Mouse (Mus musculus) embryonic fibroblast, embryonic 13.5 days (primary cell): ENCODE results near the gene Rbms3.

ENCODE experiments used
- CTCF ChIP-seq: IDR thresholded peaks from 2 replicates; pipeline ENCODE4 v1.5.1; 2011; ENCODE audit warnings: mild to moderate bottlenecking, control low read depth, low read length, moderate library complexity, borderline replicate concordance; ENCODE audit not compliant: insufficient read depth
- POLR2A ChIP-seq: IDR thresholded peaks from 2 replicates; pipeline ENCODE4 v1.6.1; 2011; ENCODE audit warnings: low read depth, mild to moderate bottlenecking, control low read depth, low read length, moderate library complexity

DNA sequence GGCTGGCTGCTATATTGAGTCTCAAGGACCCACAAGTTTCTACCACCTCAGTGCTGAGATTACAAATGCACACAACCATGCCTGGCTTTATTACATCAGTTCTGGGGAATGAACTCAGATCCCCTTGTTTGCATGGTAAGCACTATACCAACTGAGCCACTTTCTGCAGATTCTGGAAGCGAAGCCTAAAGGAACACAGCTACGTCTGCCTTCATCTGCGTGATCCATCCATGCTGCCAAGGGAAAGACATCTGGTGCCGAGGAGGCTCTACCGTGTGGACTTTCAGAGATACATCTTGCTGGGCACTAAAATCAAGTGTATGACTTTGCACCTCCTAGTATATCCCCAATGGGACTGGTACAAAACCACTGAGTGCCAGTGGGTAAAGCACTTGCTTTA, 1010.8 kb downstream of the Rbms3 start:
- TF ChIP-seq CTCF, result no peak
- TF ChIP-seq POLR2A, result no peak
